Mouse (Mus musculus) forebrain, embryonic 16.5 days (tissue): ENCODE results near the gene Tekt4. TPM values are rescaled to one million over a fixed set of nuclear protein-coding genes. Genes with fewer than 3 reads are reported as not detected.

ENCODE experiments used
- ATAC-seq: fragments of 200-750 bp; cut with Nextera tagmentation; 2 replicates; pipeline ENCODE4 v1.8.0; 2017; ENCODE audit warnings: mild to moderate bottlenecking, moderate library complexity
- H3K27ac ChIP-seq: fragments of 300-500 bp; sonication (generic); 2 replicates; pipeline ENCODE4 v1.5.1; 2014; ENCODE audit warnings: low read length, control low read depth
- H3K27me3 ChIP-seq: fragments of 300-500 bp; sonication (generic); replicated peaks from 2 replicates; pipeline ENCODE4 v1.6.1; 2014; ENCODE audit warnings: low read length; ENCODE audit not compliant: control insufficient read depth, insufficient read depth
- H3K36me3 ChIP-seq: fragments of 300-500 bp; sonication (generic); 2 replicates; pipeline ENCODE4 v1.6.1; 2014; ENCODE audit not compliant: control insufficient read depth, insufficient read depth
- H3K4me1 ChIP-seq: fragments of 300-500 bp; sonication (generic); replicated peaks from 2 replicates; pipeline ENCODE4 v1.6.1; 2014; ENCODE audit warnings: low read length; ENCODE audit not compliant: control insufficient read depth, insufficient read depth
- H3K4me2 ChIP-seq: fragments of 300-500 bp; sonication (generic); 2 replicates; pipeline ENCODE4 v1.6.1; 2014; ENCODE audit warnings: mild to moderate bottlenecking, low read length, control low read depth
- H3K4me3 ChIP-seq: fragments of 300-500 bp; sonication (generic); replicated peaks from 2 replicates; pipeline ENCODE4 v1.5.1; 2014; ENCODE audit warnings: mild to moderate bottlenecking, low read length, control low read depth
- H3K9ac ChIP-seq: fragments of 300-500 bp; sonication (generic); replicated peaks from 2 replicates; pipeline ENCODE4 v1.6.1; 2014; ENCODE audit warnings: low read depth, low read length, control low read depth
- H3K9me3 ChIP-seq: fragments of 300-500 bp; sonication (generic); 2 replicates; pipeline ENCODE4 v1.6.1; 2016; ENCODE audit warnings: low read length; ENCODE audit not compliant: control insufficient read depth
- WGBS: fragments of 180-500 bp; shearing (Covaris S2); extraction: QIAGEN DNeasy Blood & Tissue Kit; methylation state at CpG from one replicate; pipeline ENCODE4 v1.1.7; 2014; 5-methylcytosine and 5-hydroxymethylcytosine counted together
- polyA plus RNA-seq: library from polyadenylated mRNA; unstranded; fragments of >200 nt; fragmentation: Nextera tagmentation; extraction: Ambion mirVana; gene quantifications from 2 replicates; pipeline ENCODE4 v1.2.1, GENCODE M21; 2015

The Tekt4 gene
- polyA plus RNA-seq, 1 experiment from 2014 or later = 0.80 TPM

DNA sequence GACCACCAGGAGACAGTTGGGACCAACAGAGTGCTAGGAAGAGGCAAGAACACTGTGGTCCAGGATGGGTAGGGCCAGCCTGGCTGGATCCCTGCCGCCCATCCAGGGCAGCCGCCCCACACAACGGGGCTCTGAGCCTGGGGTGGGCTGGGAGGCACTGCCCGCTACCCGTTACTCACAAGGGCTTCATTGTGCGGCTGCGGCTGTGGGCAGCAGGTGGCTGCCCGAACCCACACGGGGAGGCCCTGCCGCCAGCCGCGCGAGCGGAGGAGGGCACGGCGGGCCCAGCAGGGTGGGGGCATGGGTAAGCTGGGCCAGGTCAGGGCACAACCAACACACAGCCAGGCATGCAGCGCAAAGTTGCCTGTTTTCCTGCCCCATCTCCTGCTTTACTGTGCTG, 63.7 kb downstream of the Tekt4 start:
- H3K9ac ChIP-seq = no peak overlapping the region
- no peaks in the 10 kb centered on the region for H3K36me3 ChIP-seq
- H3K4me1 ChIP-seq = peaks cover 20% of the 10 kb centered on the region
- H3K9me3 ChIP-seq = 0 out of 2 replicates have a peak, but pooled peaks cover 2% of the 10 kb centered on the region
- H3K4me2 ChIP-seq = no peak overlapping the region
- H3K27me3 ChIP-seq = no peaks in the 10 kb centered on the region
- H3K27ac ChIP-seq = peak overlapping the region; percentile 19; the same call in 1 of the 2 replicates
- WGBS = 37% methylated on average over 17 of the region's 17 CpGs
- peak; percentile 80 for ATAC-seq
- no peak overlapping the region for H3K4me3 ChIP-seq

DNA sequence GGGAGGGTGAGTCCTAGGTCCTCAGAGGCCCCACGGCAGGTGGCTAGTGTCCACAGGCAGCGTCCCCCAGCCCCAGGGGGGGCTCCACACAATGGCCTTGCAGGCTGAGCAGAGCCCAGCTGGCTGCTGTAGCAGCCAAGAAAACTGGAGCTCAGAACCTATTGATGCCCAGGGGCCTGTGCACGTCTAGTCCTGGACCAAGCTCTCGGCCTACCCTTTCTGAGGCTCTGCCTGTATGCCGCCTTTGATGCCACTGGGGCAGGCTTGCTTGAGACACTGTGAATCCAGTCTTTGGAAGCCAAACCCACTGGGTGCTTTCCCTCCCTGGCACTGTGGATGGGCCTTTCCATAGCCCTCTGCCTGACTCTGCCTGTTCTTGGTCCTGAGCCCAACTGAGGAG, 65.1 kb downstream of the Tekt4 start:
- Histone ChIP-seq H3K27ac (no peak overlapping the region), H3K4me3 (no peak overlapping the region), H3K36me3 (no peaks in the 10 kb centered on the region), H3K27me3 (no peaks in the 10 kb centered on the region), H3K9ac (no peak overlapping the region), H3K4me2 (no peak overlapping the region), H3K4me1 (peaks cover 20% of the 10 kb centered on the region), H3K9me3 (no peaks in the 10 kb centered on the region)
- ATAC-seq = peak; percentile 39; the same call in 1 of the 2 replicates
- WGBS = 37% methylated on average over 5 of the region's 5 CpGs

DNA sequence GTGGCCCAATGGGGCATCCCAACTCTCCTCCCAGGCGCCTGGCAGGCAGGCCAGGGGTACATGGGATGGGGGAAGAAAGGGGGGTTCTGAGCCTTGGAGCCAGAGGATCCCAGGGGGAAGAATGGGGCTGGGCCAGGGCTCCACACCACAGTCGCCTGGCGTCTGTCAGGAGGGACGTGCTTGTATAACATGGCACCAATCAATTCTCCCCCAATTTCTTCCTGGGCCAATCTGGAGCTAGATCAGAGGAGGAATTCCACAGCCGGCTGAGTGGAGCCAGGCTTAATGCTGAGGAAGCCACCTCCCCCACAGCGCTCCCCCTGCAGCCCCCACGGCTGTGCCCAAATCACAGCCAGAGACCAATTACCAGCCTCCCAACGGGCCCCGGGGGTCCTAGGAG, 66.1 kb downstream of the Tekt4 start:
- Histone ChIP-seq H3K9me3 (no peaks in the 10 kb centered on the region), H3K9ac (0 out of 2 replicates have a peak overlapping the region, but pooled peaks have one; percentile 5), H3K27me3 (no peaks in the 10 kb centered on the region), H3K27ac (no peak overlapping the region), H3K36me3 (no peaks in the 10 kb centered on the region), H3K4me2 (no peak overlapping the region), H3K4me1 (peaks cover 20% of the 10 kb centered on the region), H3K4me3 (no peak overlapping the region)
- ATAC-seq = peak; percentile 74
- 37% methylated on average over 9 of the region's 9 CpGs for WGBS

DNA sequence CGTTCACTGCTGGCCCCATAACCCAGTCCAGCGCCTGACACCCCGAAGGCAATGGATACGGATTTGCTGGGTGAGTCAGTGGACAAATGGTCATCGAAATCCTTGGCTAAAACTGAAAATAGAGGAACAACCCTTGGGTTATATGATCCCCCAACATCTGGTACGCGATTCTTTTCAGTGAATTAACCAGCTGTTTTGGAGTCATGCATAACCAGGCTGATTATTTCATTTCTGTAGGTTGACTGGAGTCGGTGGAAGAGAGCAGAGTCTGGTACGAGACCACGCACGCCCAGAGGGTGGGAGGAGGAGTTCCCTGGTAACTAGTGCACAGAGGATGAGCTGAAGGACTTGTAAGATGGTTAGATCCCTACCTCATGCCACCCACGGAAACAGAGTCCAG, 67.7 kb downstream of the Tekt4 start:
- Histone ChIP-seq H3K27me3 (no peaks in the 10 kb centered on the region), H3K4me3 (no peak overlapping the region), H3K36me3 (no peaks in the 10 kb centered on the region), H3K9ac (no peak overlapping the region), H3K9me3 (no peaks in the 10 kb centered on the region), H3K27ac (no peak overlapping the region), H3K4me2 (no peak overlapping the region), H3K4me1 (peaks cover 20% of the 10 kb centered on the region)
- WGBS = 86% methylated on average over 12 of the region's 12 CpGs
- ATAC-seq = no peak

Other genes starting within 250 kb of the Tekt4 start
- 83.8 and 99.9 TPM in 2 replicates for gene Gnptg, start 214.5 kb upstream of the Tekt4 start, polyA plus RNA-seq
- 62.2 and 62.9 TPM in 2 replicates for gene Tsr3, start 214.4 kb upstream of the Tekt4 start, polyA plus RNA-seq
- 7.9 and 22.5 TPM in 2 replicates for gene Baiap3, start 198.3 kb upstream of the Tekt4 start, polyA plus RNA-seq
- gene Ube2i, start 180.0 kb upstream of the Tekt4 start, polyA plus RNA-seq = 635 and 668 TPM in 2 replicates
- gene Prss34, start 156.2 kb upstream of the Tekt4 start, polyA plus RNA-seq = not detected in 2 replicates
- gene Prss28, start 146.0 kb upstream of the Tekt4 start, polyA plus RNA-seq = not detected in 2 replicates
- gene Prss29, start 136.0 kb upstream of the Tekt4 start, polyA plus RNA-seq = not detected in 2 replicates
- gene Tpsab1, start 109.1 kb upstream of the Tekt4 start, polyA plus RNA-seq = not detected in 2 replicates
- 0.39 TPM in 1 of 2 replicates, not detected in the other for gene Tpsb2, start 88.3 kb upstream of the Tekt4 start, polyA plus RNA-seq
- gene Tpsg1, start 85.3 kb upstream of the Tekt4 start, polyA plus RNA-seq = 0.36 TPM in 1 of 2 replicates, not detected in the other
- 12.4 and 14.7 TPM in 2 replicates for gene Cacna1h, start 20.8 kb upstream of the Tekt4 start, polyA plus RNA-seq
- gene Sstr5, start 42.7 kb downstream of the Tekt4 start, polyA plus RNA-seq = 0.32 and 0.44 TPM in 2 replicates
- 26.1 and 26.8 TPM in 2 replicates for gene Sox8, start 116.1 kb downstream of the Tekt4 start, polyA plus RNA-seq
- gene Lmf1, start 124.5 kb downstream of the Tekt4 start, polyA plus RNA-seq = 18.3 and 19.4 TPM in 2 replicates